Mouse (Mus musculus): ENCODE measurements around the gene Cxcr5.

DNA sequence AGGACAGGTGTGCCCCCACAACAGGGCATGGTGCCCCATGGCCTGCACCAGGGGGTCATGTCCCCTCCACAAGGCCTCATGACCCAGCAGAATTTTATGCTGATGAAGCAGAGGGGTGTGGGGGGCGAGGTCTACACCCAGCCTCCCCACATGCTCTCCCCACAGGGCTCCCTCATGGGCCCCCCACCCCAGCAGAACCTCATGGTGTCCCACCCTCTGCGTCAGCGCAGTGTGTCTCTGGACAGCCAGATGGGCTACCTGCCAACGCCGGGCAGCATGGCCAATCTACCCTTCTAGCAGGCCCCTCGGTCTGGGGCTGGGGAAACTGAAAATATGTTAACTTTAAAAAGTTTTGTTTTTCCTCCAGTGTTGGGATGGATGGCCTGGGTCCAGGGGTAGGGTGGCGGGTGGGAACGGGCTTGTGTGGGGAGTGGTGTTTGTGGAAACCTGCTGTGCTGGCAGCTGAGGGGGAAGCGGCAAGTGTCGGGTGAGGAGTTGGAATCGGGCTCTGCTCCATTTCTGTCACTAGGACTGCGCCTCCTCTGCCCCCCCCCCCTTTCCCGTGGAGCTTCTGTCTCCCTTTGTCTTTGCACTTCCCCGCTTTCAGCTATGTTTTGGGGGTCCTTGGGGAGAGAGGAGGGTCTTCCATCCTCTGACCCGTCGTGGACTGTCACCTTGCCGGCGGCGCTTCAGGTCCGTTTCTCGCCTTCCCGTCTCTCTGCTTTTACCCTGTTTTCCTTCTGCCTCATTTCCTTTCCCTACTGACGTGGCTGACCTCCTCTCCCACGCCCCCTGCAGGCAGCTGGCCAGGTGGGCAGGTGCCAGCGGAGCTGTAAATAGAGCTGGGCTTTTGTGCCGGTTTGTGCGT lies 52.0 kb downstream of the Cxcr5 start:
- TF ChIP-seq GATA1 (IDR thresholded peaks at IDR 0.05; ENCODE audit: borderline replicate concordance, low read length): no peak
- TF ChIP-seq FLI1 (IDR thresholded peaks at IDR 0.05; ENCODE audit: low read length): no peak

All from megakaryocyte, embryonic 14.5 days (primary cell).